Mouse (Mus musculus): ENCODE measurements around the gene Cntnap5a.
"Not testable (repeated sequence)": the region's sequence is repeated elsewhere in the genome, so short reads cannot be mapped to it uniquely, and the experiment has no call there.

Gene Cntnap5a

DNA sequence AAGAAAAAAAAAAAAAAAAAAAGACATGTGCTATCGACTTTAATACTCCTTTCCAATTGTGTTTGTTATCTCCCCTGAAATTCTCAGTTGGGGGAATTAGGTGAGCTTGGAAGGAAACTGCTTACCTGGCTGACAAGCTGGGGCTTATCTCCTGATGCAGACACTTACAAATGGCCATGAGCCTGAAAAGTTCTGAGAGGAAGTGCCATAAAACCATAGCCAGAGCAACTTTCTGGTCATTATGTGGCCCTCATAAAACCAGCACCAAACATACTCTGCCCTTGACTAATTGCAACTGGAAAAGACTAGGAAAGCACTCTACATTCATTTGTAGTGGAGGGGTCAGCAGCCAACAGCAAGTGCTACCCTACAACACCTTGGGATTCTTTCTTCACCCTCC lies 359.5 kb downstream of the Cntnap5a start:
- DNase-seq (ENCODE audit: low spot score in 2 of 2) = no peak

DNA sequence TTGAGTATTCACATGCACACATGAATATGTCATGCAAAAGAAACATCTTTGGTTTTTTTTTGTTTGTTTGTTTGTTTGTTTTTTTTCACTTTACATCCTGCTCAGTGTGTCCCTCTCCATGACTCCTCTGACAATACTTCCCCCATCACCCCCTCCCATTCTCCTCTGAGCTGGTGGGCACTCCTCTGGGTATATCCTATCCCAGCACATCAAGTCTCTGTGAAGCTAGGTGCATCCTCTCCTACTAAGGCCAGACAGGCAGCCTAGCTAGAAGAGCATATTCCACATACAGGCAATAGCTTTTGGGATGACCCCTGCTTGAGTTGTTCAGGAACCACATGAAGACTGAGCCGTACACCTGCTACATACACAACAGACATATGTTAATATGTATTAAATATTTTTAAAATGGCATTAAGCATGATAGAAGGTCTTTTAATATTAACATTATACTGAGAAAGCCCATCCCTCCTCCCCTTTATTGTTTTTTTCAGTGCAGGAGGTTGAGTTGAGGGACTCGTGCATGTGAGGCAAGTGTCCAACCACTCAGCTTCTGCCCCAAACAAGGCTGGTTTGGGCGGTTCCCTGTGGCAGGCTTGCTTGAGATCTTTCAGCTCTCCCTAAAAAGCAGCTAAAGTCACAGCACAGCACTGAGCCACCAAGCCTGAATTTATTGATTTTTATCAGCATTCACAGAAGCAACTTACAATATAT lies 422.6 kb downstream of the Cntnap5a start:
- no peak for DNase-seq (ENCODE audit: low spot score in 2 of 2)

DNA sequence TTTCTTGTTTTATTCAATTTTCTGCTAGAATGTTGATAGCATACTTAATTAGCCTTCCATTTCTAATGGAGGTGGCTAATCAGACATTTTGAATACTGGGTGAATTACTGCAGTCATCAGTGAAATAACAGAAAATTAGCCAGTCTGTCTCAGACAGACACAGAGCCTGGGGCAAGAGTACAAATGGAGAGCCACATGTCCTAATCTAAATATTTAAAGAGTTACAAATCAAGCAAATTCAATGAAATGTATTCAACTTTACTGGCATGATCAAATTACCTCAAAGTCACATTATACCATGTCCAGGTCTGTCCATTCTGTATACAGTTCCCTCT lies 423.1 kb downstream of the Cntnap5a start:
- no peak for DNase-seq (ENCODE audit: low spot score in 2 of 2)

DNA sequence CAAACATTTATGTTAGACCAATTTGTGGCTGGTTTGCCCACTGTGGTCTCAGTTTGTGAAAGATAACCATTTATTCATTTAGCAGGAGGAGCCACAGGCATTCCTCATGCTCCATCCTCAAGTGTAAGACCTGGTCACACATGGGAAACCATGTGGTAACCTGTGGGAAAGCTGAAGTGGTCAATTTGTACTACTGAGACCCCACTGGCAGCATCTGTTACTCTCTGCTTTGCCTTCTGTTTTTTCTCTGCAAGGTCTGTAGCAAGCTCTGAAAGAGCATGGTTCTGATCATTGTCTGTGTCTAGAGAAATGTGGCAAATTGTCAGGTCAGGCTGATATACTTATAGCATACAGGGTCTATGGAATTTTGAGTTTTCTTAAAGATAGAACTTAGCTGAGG lies 423.8 kb downstream of the Cntnap5a start:
- no peak for DNase-seq (ENCODE audit: low spot score in 2 of 2)

DNA sequence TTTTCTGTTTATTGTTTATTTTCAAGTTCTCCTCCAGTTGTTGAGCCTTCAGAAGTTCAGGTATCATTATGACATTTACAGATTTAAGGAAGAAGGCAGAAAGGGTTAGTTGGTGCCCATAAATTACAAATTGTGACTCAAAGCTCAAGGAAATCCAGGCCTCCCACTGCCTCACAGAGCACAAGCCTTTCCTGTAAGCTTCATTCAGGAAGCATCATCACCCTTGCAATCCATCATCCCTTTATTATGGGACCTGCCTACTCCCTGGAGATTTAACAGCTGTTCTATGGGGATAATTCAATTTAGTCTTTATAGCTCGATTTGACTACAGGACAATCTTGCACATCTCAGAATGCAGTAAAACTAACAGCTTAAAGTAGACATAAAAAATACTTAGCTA lies 441.2 kb downstream of the Cntnap5a start:
- DNase-seq (ENCODE audit: low spot score in 2 of 2) = no peak

GRCm38 (mm10) chr1:116127085-116127484 lies 442.5 kb downstream of the Cntnap5a start:
- no peak for DNase-seq (ENCODE audit: low spot score in 2 of 2)

DNA sequence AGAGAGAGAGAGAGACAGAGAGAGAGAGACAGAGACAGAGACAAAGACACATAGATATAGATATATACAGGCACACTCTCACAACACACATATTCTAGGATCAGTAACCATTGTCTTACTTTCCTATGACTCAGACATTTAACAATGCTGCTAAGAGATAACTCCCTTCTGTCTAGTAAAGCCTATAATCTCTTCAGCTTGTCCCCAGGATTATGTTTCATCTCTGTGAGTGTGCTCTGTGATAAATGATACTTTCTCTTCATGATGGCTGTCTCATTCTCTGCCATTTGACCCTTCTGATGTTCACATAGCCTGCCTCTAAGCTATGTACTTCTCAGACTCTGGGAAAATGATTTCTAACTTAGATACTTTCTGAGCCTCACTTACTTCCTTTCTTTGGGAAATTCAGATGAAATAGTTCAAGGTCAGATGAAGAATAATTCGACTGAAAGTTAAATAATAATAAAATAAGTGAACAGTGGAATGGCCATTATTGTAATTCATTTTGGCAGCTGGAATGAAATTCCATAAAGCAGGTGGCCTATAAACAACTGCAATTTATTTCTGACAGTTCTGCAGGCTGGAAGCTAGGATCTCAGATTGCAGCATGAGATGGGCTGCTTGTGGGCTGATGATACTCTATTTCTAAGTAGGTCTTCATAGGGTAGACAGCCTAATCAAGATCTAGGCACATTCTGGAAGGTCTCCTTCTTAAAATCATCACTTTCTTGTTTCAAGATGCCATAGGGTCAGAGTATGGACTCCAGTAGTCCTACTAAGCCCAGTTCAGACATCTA lies 444.1 kb downstream of the Cntnap5a start:
- no peak for DNase-seq (ENCODE audit: low spot score in 2 of 2)

DNA sequence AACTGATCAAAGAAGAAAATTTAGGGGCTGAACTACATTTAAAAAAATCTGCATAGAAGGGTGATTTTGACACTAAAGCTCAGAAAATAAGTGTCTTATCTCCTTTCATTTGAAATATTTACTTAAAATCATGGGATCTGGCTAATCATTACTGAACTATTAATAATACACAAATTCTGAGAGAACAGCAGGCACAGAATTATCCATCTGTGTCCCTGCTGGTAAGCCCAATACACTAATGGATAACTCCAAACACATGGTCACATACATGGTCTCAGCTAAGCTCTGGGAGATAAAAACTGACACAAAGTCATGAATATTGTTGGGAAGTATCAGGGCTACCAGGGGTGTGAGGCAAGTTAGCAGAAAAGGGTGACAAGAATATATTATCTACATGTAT lies 447.9 kb downstream of the Cntnap5a start:
- DNase-seq (ENCODE audit: low spot score in 2 of 2) = no peak

GRCm38 (mm10) chr1:116149764-116150369 lies 465.3 kb downstream of the Cntnap5a start:
- DNase-seq (ENCODE audit: low spot score in 2 of 2) = no peak

- no peak for DNase-seq (ENCODE audit: low spot score in 2 of 2)
These were observed 499.9 kb downstream of the Cntnap5a start for GRCm38 (mm10) chr1:116184471-116184870.

GRCm38 (mm10) chr1:116188142-116188541 lies 503.6 kb downstream of the Cntnap5a start:
- not testable (repeated sequence) for DNase-seq (ENCODE audit: low spot score in 2 of 2)

- no peak for DNase-seq (ENCODE audit: low spot score in 2 of 2)
These were observed 507.7 kb downstream of the Cntnap5a start for GRCm38 (mm10) chr1:116192299-116192698.

DNA sequence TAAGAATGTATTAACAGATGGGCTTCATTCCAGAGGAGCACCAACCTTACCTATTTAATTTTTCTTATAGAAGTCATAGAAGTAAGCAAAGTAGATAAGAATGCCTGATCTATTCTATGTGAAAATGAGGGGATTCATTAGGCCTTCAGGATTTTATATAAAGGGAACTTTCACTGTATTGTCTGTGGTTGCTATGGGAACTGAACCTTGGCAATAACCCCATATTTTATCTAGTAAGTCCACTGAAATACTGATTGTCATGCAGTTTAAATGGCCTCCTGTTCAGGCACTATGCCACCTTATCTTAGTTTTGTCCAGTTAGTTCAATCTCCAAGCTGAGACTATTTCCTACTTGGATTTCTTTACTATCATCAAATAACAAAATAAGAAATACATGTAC lies 532.3 kb downstream of the Cntnap5a start:
- no peak for DNase-seq (ENCODE audit: low spot score in 2 of 2)

DNA sequence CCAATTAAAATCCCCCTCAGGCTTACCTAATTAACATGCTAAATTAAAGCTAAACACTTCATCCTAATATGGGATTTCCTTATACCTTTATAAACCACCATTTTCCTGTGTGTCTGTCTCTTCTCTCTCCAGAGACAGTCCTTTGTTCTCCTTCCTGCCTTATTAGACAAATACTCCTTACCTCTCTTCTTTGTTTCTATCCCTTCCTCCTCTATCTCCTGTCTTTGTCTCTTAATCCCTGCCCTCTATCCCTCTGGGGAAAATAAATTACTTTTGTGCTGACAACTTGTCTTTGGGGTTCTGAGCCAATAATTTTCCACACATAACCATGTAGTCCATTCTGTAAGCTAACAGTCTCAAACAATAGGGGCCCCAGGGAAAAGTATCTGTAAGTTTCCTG lies 556.0 kb downstream of the Cntnap5a start:
- no peak for DNase-seq (ENCODE audit: low spot score in 2 of 2)

- no peak for DNase-seq (ENCODE audit: low spot score in 2 of 2)
These were observed 559.3 kb downstream of the Cntnap5a start for GRCm38 (mm10) chr1:116243856-116244255.

DNA sequence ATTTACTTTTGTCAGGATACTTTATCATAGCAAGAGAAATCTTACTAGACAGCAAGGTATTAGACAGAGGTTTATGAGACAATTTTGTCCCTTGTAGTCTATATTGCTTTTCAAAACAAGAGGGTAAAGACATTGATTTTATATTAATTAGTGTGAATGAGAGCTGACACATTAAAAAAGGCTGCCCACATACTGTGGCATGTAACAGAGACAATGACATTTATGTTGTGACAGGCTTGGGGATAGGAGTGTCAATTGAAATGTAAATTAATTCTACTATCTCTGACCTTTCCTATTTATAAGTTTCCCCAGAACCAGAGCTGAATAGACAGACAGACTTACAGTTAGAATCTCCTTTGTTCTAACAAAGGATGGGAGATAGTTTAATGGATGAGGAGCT lies 596.6 kb downstream of the Cntnap5a start:
- no peak for DNase-seq (ENCODE audit: low spot score in 2 of 2)

DNA sequence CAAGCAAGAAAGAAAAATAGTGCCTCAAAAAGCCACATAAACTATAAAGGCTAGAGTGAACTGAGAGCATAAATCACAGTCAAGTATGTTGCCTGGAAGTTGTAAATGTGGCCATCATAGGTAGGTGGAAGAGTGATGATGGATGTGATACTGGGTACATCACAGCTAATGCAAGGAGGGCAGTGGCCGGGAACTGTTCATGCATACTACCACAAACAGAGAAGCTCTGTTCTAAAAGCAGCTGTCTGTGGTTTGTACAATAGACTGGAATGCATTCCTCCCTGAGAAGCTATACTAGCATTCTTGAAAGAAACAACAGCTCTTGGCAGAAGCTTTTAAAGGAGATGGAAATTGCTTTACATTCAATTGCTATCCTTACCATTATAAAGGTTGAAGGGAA lies 599.4 kb downstream of the Cntnap5a start:
- no peak for DNase-seq (ENCODE audit: low spot score in 2 of 2)

DNA sequence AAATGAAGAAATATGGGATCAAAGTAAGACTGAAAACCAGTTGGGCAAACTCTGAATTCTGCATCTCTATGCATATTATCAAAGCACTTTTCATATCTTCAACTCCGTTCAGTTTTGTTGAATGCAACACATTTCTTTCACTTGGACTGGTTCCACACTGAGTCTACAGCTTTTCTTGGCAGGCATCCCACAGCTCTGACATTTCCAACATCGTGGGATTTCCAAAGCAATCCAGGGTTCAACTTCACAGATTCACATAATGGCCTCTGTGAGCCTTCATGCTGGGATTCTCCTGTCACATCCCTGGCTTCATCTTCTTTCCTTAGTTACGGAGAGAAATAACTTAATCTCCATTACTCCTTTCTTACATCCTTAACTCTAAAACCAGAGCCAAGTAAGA lies 622.0 kb downstream of the Cntnap5a start:
- no peak for DNase-seq (ENCODE audit: low spot score in 2 of 2)

DNA sequence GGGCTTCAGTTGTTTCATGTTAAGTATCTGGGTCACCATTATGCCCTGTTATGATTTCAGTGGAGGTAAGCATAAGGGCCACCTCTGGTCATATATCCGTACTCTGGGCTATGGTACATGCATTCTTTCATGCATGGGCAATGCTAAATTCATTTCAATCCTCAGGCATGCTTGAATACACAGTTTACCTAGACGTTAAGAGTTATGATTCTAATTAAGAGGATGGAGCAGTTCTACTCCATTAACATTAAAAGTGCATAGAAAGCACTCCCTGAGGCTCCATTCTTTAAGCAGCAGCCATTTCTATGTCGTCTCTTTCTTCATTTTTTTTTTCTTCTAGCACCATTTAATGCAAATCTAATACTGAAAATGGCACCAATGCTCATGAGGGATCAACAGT lies 627.0 kb downstream of the Cntnap5a start:
- no peak for DNase-seq (ENCODE audit: low spot score in 2 of 2)

DNA sequence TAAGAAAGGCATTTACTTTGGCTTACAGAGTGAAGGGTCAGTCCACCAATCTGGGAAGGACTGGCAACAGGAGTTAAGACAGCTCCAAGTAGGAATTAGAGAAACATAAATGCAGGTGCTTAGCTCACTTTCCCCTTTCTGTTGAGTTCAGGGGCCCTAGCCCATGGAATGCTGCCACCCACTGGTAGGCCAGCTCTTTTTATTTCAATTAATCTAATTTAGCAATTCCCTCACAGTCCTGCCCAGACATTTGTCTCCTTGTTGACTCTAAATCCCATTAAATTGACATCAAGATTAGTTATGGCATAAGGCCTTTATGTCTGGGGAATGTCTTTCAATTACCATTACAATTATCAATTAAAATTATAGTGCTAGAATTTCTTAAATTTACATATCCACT lies 628.7 kb downstream of the Cntnap5a start:
- DNase-seq (ENCODE audit: low spot score in 2 of 2) = no peak

GRCm38 (mm10) chr1:116324505-116324904 lies 639.9 kb downstream of the Cntnap5a start:
- no peak for DNase-seq (ENCODE audit: low spot score in 2 of 2)

DNA sequence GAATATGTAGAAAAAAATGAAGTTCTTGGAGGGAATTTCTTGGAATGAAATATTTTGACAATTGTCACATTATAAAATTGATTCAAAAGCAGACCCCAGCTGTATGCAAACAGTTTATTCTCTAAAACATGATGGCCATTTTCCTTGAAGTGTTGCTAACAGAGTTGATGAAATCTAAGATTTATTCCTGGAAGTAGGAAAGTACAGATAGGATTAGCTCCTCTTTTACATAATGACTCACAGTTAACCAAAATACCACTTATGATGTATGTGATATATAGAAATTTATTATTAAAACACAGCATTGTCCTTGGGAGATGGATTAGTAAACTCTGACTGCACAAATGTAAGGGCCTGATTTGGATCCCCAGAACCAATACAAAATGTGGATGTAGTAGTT lies 669.1 kb downstream of the Cntnap5a start:
- DNase-seq (ENCODE audit: low spot score in 2 of 2) = no peak

GRCm38 (mm10) chr1:116365606-116366005 lies 681.0 kb downstream of the Cntnap5a start:
- DNase-seq (ENCODE audit: low spot score in 2 of 2) = no peak

Measured in urinary bladder, postnatal 36 days (tissue).